Mouse (Mus musculus) erythroblast, embryonic 14.5 days (primary cell): ENCODE results near the gene Slc13a2.

Experiments used
- GATA1 ChIP-seq: IDR thresholded peaks from 2 replicates; pipeline ENCODE4 v1.6.1; 2012; ENCODE audit warnings: low read length, inconsistent platforms, mixed read lengths
- TAL1 ChIP-seq: IDR thresholded peaks from 3 replicates; pipeline ENCODE4 v1.6.1; 2012; ENCODE audit warnings: low read length, inconsistent platforms, mixed read lengths

DNA sequence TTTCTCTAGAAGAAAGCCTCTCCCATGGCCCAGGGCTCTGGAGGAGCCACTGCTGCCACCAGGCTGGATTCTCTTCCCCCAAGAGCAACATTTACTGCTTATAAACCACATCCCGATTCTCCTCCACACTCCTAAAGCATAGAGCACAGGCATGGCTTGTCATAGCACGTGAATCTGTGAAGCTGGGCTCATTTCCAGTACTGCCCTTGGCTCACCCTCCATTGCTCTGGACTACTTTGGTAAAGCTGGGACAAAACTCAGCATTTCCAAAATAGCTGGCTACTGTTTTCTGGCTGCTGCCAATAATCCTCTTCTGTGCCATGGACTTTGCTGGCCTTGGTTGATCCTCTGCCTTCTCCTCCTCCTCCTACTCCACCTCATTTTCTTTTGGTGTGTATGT, 2.3 kb upstream of the Slc13a2 start:
- TF ChIP-seq GATA1 (no peak), TAL1 (no peak)
